Mouse (Mus musculus): ENCODE results near the gene Kdm5c. TPM values are rescaled to one million over a fixed set of nuclear protein-coding genes. Genes with fewer than 3 reads are reported as not detected.

Kdm5c gene
- polyA plus RNA-seq, 2 experiments = 24.9 to 48.2 TPM

DNA sequence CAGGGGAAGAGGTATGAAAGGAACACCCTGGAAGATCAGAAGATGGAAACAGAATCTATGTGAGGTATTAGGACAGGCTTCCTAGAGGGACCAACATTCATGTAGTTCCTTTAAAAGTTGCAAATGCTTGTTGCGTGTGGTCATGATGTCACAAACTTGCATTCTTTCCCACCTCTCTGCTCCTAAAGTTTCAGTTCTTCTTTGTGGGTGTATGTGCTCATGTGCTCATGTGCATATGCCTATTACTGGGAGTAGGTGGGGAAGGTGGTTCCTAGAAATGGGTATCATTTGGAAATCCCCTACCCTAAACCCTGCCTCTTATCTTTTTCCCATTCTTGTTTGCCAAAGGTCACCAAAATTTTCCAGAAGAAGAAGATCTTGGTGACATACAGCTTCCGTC lies 14.3 kb upstream of the Kdm5c start:
- ATAC-seq (ENCODE audit: low FRiP score, low read depth) (no peak), DNase-seq (ENCODE audit: low spot score) (no peak)
- WGBS = 77% methylated on average over 2 of the region's 2 CpGs
- Histone ChIP-seq H3K36me3 (ENCODE audit: control insufficient read depth, insufficient read depth, low read length) (peaks cover 7% of the 10 kb centered on the region; the same call in 1 of the 2 replicates), H3K9ac (ENCODE audit: low read depth, low read length, severe bottlenecking) (no peak overlapping the region), H3K27me3 (ENCODE audit: control insufficient read depth, insufficient read depth, low read length) (0 out of 2 replicates have a peak, but pooled peaks cover 4% of the 10 kb centered on the region), H3K27ac (replicated peaks; ENCODE audit: low read depth, low read length) (no peak overlapping the region), H3K4me3 (replicated peaks; ENCODE audit: low read length) (no peak overlapping the region), H3K4me2 (replicated peaks; ENCODE audit: low read depth, low read length, severe bottlenecking) (no peak overlapping the region), H3K4me1 (ENCODE audit: control insufficient read depth, insufficient read depth, low read length) (no peaks in the 10 kb centered on the region), H3K9me3 (ENCODE audit: control insufficient read depth, low read length) (no peaks in the 10 kb centered on the region)
- no peak for TF ChIP-seq POLR2A (IDR thresholded peaks at IDR 0.05; ENCODE audit: borderline replicate concordance, extremely low read depth, insufficient read depth, insufficient read length)

DNA sequence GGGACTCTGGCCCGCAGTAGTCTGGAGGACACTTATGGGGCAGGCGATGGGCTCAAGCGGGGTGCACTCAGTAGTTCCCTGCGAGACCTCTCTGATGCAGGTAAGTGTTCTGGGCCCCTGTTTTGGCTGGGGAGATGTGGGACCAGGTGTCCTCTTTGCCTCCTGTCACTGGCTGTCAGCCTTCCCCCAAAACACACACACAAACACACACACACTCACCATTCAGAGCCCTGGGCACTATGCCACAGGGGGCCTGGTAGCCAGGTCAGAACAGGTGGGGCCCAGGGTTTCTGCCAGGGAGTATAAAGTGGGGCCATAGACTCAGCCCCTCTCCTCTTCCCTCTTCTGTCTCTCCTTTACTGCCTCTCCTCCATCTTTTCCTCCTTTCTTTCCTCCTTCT lies 11.1 kb upstream of the Kdm5c start:
- no peak overlapping the region for H3K4me2 ChIP-seq (replicated peaks; ENCODE audit: low read depth, low read length, severe bottlenecking)
- ATAC-seq (ENCODE audit: low FRiP score, low read depth) = no peak
- DNase-seq (ENCODE audit: low spot score) = no peak
- WGBS = 55% methylated on average over 2 of the region's 4 CpGs
- no peak overlapping the region for H3K4me3 ChIP-seq (replicated peaks; ENCODE audit: low read length)
- no peaks in the 10 kb centered on the region for H3K4me1 ChIP-seq (ENCODE audit: control insufficient read depth, insufficient read depth, low read length)
- no peak for TF ChIP-seq POLR2A (IDR thresholded peaks at IDR 0.05; ENCODE audit: borderline replicate concordance, extremely low read depth, insufficient read depth, insufficient read length)
- H3K27ac ChIP-seq (replicated peaks; ENCODE audit: low read depth, low read length) = no peak overlapping the region
- peaks cover 7% of the 10 kb centered on the region; the same call in 1 of the 2 replicates for H3K36me3 ChIP-seq (ENCODE audit: control insufficient read depth, insufficient read depth, low read length)
- no peak overlapping the region for H3K9ac ChIP-seq (ENCODE audit: low read depth, low read length, severe bottlenecking)
- H3K9me3 ChIP-seq (ENCODE audit: control insufficient read depth, low read length) = no peaks in the 10 kb centered on the region
- H3K27me3 ChIP-seq (ENCODE audit: control insufficient read depth, insufficient read depth, low read length) = no peaks in the 10 kb centered on the region

DNA sequence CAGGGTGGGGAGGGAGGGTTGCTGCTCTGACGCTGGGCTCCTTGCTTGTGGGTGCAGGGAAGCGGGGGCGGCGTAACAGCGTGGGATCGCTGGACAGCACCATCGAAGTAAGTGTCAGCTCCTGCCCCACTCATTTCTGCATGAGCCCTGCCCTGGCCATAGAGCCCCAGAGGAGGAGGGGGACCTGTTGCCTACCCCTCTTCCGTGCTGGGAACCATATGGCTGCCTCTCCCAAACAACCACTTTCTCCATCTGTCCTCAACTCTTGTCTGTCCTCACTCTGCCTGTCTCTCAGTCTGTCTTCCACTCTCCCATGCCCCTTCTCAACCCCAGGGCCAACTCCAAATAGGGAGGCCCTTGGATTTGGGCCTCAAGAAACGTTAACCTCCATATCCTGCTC lies 10.6 kb upstream of the Kdm5c start:
- H3K9ac ChIP-seq (ENCODE audit: low read depth, low read length, severe bottlenecking) = no peak overlapping the region

DNA sequence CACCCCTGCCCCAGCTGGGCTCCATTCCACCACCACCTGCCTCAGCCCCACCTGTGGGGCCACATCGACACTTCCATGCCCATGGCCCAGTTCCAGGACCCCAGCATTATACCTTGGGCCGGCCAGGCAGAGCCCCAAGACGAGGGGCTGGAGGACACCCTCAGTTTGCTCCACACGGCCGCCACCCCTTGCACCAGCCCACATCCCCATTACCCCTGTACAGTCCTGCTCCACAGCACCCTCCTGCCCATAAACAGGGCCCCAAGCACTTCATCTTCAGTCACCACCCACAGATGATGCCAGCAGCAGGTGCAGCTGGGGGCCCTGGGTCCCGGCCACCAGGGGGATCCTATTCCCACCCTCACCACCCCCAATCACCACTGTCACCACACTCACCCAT lies 9.5 kb upstream of the Kdm5c start:
- 77% methylated on average over 3 of the region's 6 CpGs for WGBS
- no peaks in the 10 kb centered on the region for H3K27me3 ChIP-seq (ENCODE audit: control insufficient read depth, insufficient read depth, low read length)
- ATAC-seq (ENCODE audit: low FRiP score, low read depth) = no peak

More for the DNA sequence above, 10.6 kb upstream of the Kdm5c start:
- no peak overlapping the region for H3K4me3 ChIP-seq (replicated peaks; ENCODE audit: low read length)
- no peak overlapping the region for H3K4me2 ChIP-seq (replicated peaks; ENCODE audit: low read depth, low read length, severe bottlenecking)
- TF ChIP-seq POLR2A (IDR thresholded peaks at IDR 0.05; ENCODE audit: borderline replicate concordance, extremely low read depth, insufficient read depth, insufficient read length) = no peak
- no peak for DNase-seq (ENCODE audit: low spot score)
- WGBS = 49% methylated on average over 9 of the region's 9 CpGs
- ATAC-seq (ENCODE audit: low FRiP score, low read depth) = no peak
- no peaks in the 10 kb centered on the region for H3K4me1 ChIP-seq (ENCODE audit: control insufficient read depth, insufficient read depth, low read length)
- no peaks in the 10 kb centered on the region for H3K9me3 ChIP-seq (ENCODE audit: control insufficient read depth, low read length)
- H3K27me3 ChIP-seq (ENCODE audit: control insufficient read depth, insufficient read depth, low read length) = no peaks in the 10 kb centered on the region
- no peak overlapping the region for H3K27ac ChIP-seq (replicated peaks; ENCODE audit: low read depth, low read length)
- peaks cover 7% of the 10 kb centered on the region; the same call in 1 of the 2 replicates for H3K36me3 ChIP-seq (ENCODE audit: control insufficient read depth, insufficient read depth, low read length)

DNA sequence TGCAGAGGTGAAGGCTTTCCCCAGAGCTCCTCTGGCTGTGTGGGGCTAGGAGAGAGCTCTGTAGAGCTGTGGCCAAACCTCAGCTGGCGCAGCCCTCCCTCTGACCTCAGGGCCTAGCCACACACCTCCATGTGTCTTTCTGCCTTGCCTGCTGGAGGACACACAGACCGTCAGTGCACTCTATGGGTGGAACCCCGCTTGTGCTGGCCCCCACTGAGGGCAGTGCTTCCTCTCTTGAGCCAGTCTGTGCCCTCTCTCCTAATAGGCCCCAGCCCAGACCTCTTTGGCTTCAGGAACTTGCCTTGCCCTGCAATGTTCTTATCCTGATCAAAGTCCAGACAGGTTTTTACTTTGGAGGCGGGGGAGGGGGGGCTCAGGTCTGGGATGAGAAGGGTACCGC lies 8.5 kb upstream of the Kdm5c start:
- DNase-seq (ENCODE audit: low spot score) (no peak), ATAC-seq (ENCODE audit: low FRiP score, low read depth) (no peak)
- no peak overlapping the region for H3K9ac ChIP-seq (ENCODE audit: low read depth, low read length, severe bottlenecking)
- H3K4me2 ChIP-seq (replicated peaks; ENCODE audit: low read depth, low read length, severe bottlenecking) = no peak overlapping the region
- no peaks in the 10 kb centered on the region for H3K27me3 ChIP-seq (ENCODE audit: control insufficient read depth, insufficient read depth, low read length)
- no peaks in the 10 kb centered on the region for H3K9me3 ChIP-seq (ENCODE audit: control insufficient read depth, low read length)
- 53% methylated on average over 5 of the region's 5 CpGs for WGBS
- H3K27ac ChIP-seq (replicated peaks; ENCODE audit: low read depth, low read length) = no peak overlapping the region
- no peak for TF ChIP-seq POLR2A (IDR thresholded peaks at IDR 0.05; ENCODE audit: borderline replicate concordance, extremely low read depth, insufficient read depth, insufficient read length)
- no peaks in the 10 kb centered on the region for H3K4me1 ChIP-seq (ENCODE audit: control insufficient read depth, insufficient read depth, low read length)
- no peak overlapping the region for H3K4me3 ChIP-seq (replicated peaks; ENCODE audit: low read length)
- H3K36me3 ChIP-seq (ENCODE audit: control insufficient read depth, insufficient read depth, low read length) = peaks cover 5% of the 10 kb centered on the region; the same call in 1 of the 2 replicates

More for the DNA sequence above, 9.5 kb upstream of the Kdm5c start:
- TF ChIP-seq POLR2A (IDR thresholded peaks at IDR 0.05; ENCODE audit: borderline replicate concordance, extremely low read depth, insufficient read depth, insufficient read length) = no peak
- Histone ChIP-seq H3K9ac (ENCODE audit: low read depth, low read length, severe bottlenecking) (no peak overlapping the region), H3K9me3 (ENCODE audit: control insufficient read depth, low read length) (no peaks in the 10 kb centered on the region), H3K4me3 (replicated peaks; ENCODE audit: low read length) (no peak overlapping the region), H3K27ac (replicated peaks; ENCODE audit: low read depth, low read length) (no peak overlapping the region), H3K4me2 (replicated peaks; ENCODE audit: low read depth, low read length, severe bottlenecking) (no peak overlapping the region), H3K4me1 (ENCODE audit: control insufficient read depth, insufficient read depth, low read length) (no peaks in the 10 kb centered on the region), H3K36me3 (ENCODE audit: control insufficient read depth, insufficient read depth, low read length) (peaks cover 7% of the 10 kb centered on the region; the same call in 1 of the 2 replicates)
- no peak for DNase-seq (ENCODE audit: low spot score)

DNA sequence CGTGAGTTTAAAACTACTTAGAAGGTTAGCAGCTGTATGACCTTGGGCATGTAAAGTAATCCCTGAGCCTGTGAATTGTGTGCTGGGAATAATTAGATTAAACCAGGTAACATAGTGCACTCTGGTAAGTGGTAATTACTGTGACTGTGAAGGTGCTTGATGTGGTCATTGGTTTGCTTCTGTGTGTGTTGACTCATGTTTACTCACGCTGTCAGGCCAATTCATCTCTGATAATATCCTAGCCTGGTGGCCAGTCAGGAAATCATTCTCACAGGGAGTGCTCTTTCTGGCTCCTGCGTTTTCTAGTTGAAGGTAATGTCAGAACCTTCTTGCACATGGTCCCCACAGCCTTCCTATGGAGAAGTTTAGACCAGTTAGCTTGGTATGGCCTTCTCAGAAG lies 1.3 kb downstream of the Kdm5c start:
- no peak for DNase-seq (ENCODE audit: low spot score)
- Histone ChIP-seq H3K36me3 (ENCODE audit: control insufficient read depth, insufficient read depth, low read length) (peaks cover 16% of the 10 kb centered on the region), H3K9ac (ENCODE audit: low read depth, low read length, severe bottlenecking) (peak overlapping the region; percentile 91), H3K27ac (replicated peaks; ENCODE audit: low read depth, low read length) (no peak overlapping the region), H3K9me3 (ENCODE audit: control insufficient read depth, low read length) (no peaks in the 10 kb centered on the region), H3K4me1 (ENCODE audit: control insufficient read depth, insufficient read depth, low read length) (peaks cover 15% of the 10 kb centered on the region), H3K4me2 (replicated peaks; ENCODE audit: low read depth, low read length, severe bottlenecking) (peak overlapping the region; percentile 74), H3K27me3 (ENCODE audit: control insufficient read depth, insufficient read depth, low read length) (no peaks in the 10 kb centered on the region), H3K4me3 (replicated peaks; ENCODE audit: low read length) (peak overlapping the region; percentile 86)
- ATAC-seq (ENCODE audit: low FRiP score, low read depth) = no peak
- 20% methylated on average over 3 of the region's 3 CpGs for WGBS
- TF ChIP-seq POLR2A (IDR thresholded peaks at IDR 0.05; ENCODE audit: borderline replicate concordance, extremely low read depth, insufficient read depth, insufficient read length) = no peak
